ENCODE assay signal across 11 mouse cellular contexts in genomic region chr7:28318714-28319113, GRCm38 (mm10). TPM values are rescaled to one million over a fixed set of nuclear protein-coding genes. Genes with fewer than 3 reads are reported as not detected.
"Had no signal": no experiment of that assay in that cellular context is flagged by ENCODE, and none has a peak within 500 bp of the region (broad histone marks: within the 10 kb centered on the region; RNA-seq: fewer than 3 reads in every experiment).

No protein-coding gene starts in this region.

- DNase-seq: kidney, postnatal 25 days; left cerebral cortex, postnatal 4 days; liver, postnatal 0 days; lung, postnatal 10 days; lung, postnatal 36 days; retina, postnatal 1 day; right cerebral cortex, postnatal 25 days; spleen, adult 18-20 months; thymus, postnatal 25 days had no signal

RNA-seq across cellular contexts. Expression of gene Dll3, which starts 16.7 kb away (rescaled TPM):
- total RNA-seq: monocyte, adult 5-6 weeks had no signal

RNA-seq across cellular contexts. Expression of gene Selenov, which starts 27.7 kb away (rescaled TPM):
- total RNA-seq: monocyte, adult 5-6 weeks; neutrophil, adult 5-6 weeks had no signal
